Mouse (Mus musculus) forebrain, embryonic 14.5 days (tissue): Measurements from ENCODE around the gene Lrba. TPM values are rescaled to one million over a fixed set of nuclear protein-coding genes. Genes with fewer than 3 reads are reported as not detected.

ENCODE experiments used
- ATAC-seq: fragments of 200-750 bp; cut with Nextera tagmentation; 2 replicates; pipeline ENCODE4 v1.8.0; 2017; ENCODE audit warnings: mild to moderate bottlenecking, moderate library complexity
- DNase-seq: peaks from one replicate; pipeline ENCODE4 v3.0.0-alpha.2; 2015; ENCODE audit warnings: low spot score
- H3K27ac ChIP-seq: fragments of 300-500 bp; sonication (generic); 2 replicates; pipeline ENCODE4 v1.5.1; 2014; ENCODE audit warnings: low read depth, mild to moderate bottlenecking, control low read depth, low read length, moderate library complexity
- H3K27me3 ChIP-seq: fragments of 300-500 bp; sonication (generic); replicated peaks from 2 replicates; pipeline ENCODE4 v1.6.1; 2014; ENCODE audit warnings: low read length, control low read depth, mixed read lengths; ENCODE audit not compliant: control insufficient read depth, insufficient read depth
- H3K36me3 ChIP-seq: fragments of 300-500 bp; sonication (generic); 2 replicates; pipeline ENCODE4 v1.6.1; 2014; ENCODE audit warnings: low read length, control low read depth; ENCODE audit not compliant: control insufficient read depth, insufficient read depth
- H3K4me1 ChIP-seq: fragments of 300-500 bp; sonication (generic); 2 replicates; pipeline ENCODE4 v1.6.1; 2014; ENCODE audit warnings: antibody characterized with exemption, low read length, control low read depth; ENCODE audit not compliant: control insufficient read depth, insufficient read depth
- H3K4me2 ChIP-seq: fragments of 300-500 bp; sonication (generic); 2 replicates; pipeline ENCODE4 v1.6.1; 2014; ENCODE audit warnings: mild to moderate bottlenecking, control low read depth, low read length
- H3K4me3 ChIP-seq: fragments of 300-500 bp; sonication (generic); 2 replicates; pipeline ENCODE4 v1.5.1; 2014; ENCODE audit warnings: low read depth, low read length, control low read depth
- H3K9ac ChIP-seq: fragments of 300-500 bp; sonication (generic); 2 replicates; pipeline ENCODE4 v1.6.1; 2014; ENCODE audit warnings: mild to moderate bottlenecking, low read length, control low read depth, moderate library complexity
- H3K9me3 ChIP-seq: fragments of 300-500 bp; sonication (generic); replicated peaks from 2 replicates; pipeline ENCODE4 v1.6.1; 2016; ENCODE audit warnings: low read length, control low read depth, mixed read lengths; ENCODE audit not compliant: control insufficient read depth
- WGBS: fragments of 180-500 bp; shearing (Covaris S2); extraction: QIAGEN DNeasy Blood & Tissue Kit; methylation state at CpG from one replicate; pipeline ENCODE4 v1.1.7; 2014; 5-methylcytosine and 5-hydroxymethylcytosine counted together
- polyA plus RNA-seq: library from polyadenylated mRNA; unstranded; fragments of >200 nt; fragmentation: Nextera tagmentation; extraction: Ambion mirVana; gene quantifications from 2 replicates; pipeline ENCODE4 v1.2.1, GENCODE M21; 2014

Lrba gene
- polyA plus RNA-seq, 1 experiment from 2014 or later, result 2.9 TPM

GRCm38 (mm10) chr3:86802825-86803224, 578.3 kb downstream of the Lrba start:
- H3K4me1 ChIP-seq, result no peaks in the 10 kb centered on the region
- ATAC-seq (no peak), DNase-seq (no peak)
- no peaks in the 10 kb centered on the region for H3K27me3 ChIP-seq
- WGBS, result 76% methylated on average over 8 of the region's 8 CpGs
- no peak overlapping the region for H3K9ac ChIP-seq
- H3K4me3 ChIP-seq, result no peak overlapping the region
- no peak overlapping the region for H3K4me2 ChIP-seq
- no peaks in the 10 kb centered on the region for H3K9me3 ChIP-seq
- H3K27ac ChIP-seq, result no peak overlapping the region
- H3K36me3 ChIP-seq, result peaks cover 57% of the 10 kb centered on the region

- Histone ChIP-seq H3K9me3 (no peaks in the 10 kb centered on the region), H3K9ac (no peak overlapping the region), H3K4me1 (no peaks in the 10 kb centered on the region), H3K4me2 (no peak overlapping the region), H3K27ac (no peak overlapping the region), H3K36me3 (peaks cover 44% of the 10 kb centered on the region), H3K27me3 (no peaks in the 10 kb centered on the region), H3K4me3 (no peak overlapping the region)
- no peak for DNase-seq
- ATAC-seq, result no peak
- WGBS, result 88% methylated on average over 9 of the region's 9 CpGs
Observed at GRCm38 (mm10) chr3:86804265-86804664, 579.8 kb downstream of the Lrba start.

GRCm38 (mm10) chr3:86806834-86807233, 582.4 kb downstream of the Lrba start:
- 94% methylated on average over 9 of the region's 9 CpGs for WGBS
- H3K27ac ChIP-seq, result no peak overlapping the region
- peaks cover 37% of the 10 kb centered on the region for H3K36me3 ChIP-seq
- H3K9me3 ChIP-seq, result no peaks in the 10 kb centered on the region
- H3K9ac ChIP-seq, result no peak overlapping the region
- H3K4me2 ChIP-seq, result no peak overlapping the region
- H3K4me1 ChIP-seq, result no peaks in the 10 kb centered on the region
- H3K27me3 ChIP-seq, result no peaks in the 10 kb centered on the region
- no peak for DNase-seq
- H3K4me3 ChIP-seq, result no peak overlapping the region
- no peak for ATAC-seq

GRCm38 (mm10) chr3:86807750-86808467, 583.4 kb downstream of the Lrba start:
- no peak overlapping the region for H3K27ac ChIP-seq
- no peak overlapping the region for H3K4me3 ChIP-seq
- H3K9me3 ChIP-seq, result no peaks in the 10 kb centered on the region
- 65% methylated on average over 14 of the region's 14 CpGs for WGBS
- no peak overlapping the region for H3K9ac ChIP-seq
- H3K27me3 ChIP-seq, result no peaks in the 10 kb centered on the region
- H3K4me2 ChIP-seq, result no peak overlapping the region
- peak; percentile 62 for DNase-seq
- peaks cover 32% of the 10 kb centered on the region for H3K36me3 ChIP-seq
- ATAC-seq, result peak; percentile 25; the same call in 1 of the 2 replicates
- H3K4me1 ChIP-seq, result no peaks in the 10 kb centered on the region

- H3K4me3 ChIP-seq, result no peak overlapping the region
- no peaks in the 10 kb centered on the region for H3K9me3 ChIP-seq
- no peak overlapping the region for H3K4me2 ChIP-seq
- H3K27me3 ChIP-seq, result no peaks in the 10 kb centered on the region
- peaks cover 31% of the 10 kb centered on the region for H3K36me3 ChIP-seq
- WGBS, result 82% methylated on average over 9 of the region's 9 CpGs
- DNase-seq, result peak; percentile 30
- H3K4me1 ChIP-seq, result no peaks in the 10 kb centered on the region
- no peak overlapping the region for H3K9ac ChIP-seq
- H3K27ac ChIP-seq, result no peak overlapping the region
- 0 out of 2 replicates have a peak, but pooled peaks have one; percentile 25 for ATAC-seq
Observed at GRCm38 (mm10) chr3:86809199-86809598, 584.7 kb downstream of the Lrba start.

DNA sequence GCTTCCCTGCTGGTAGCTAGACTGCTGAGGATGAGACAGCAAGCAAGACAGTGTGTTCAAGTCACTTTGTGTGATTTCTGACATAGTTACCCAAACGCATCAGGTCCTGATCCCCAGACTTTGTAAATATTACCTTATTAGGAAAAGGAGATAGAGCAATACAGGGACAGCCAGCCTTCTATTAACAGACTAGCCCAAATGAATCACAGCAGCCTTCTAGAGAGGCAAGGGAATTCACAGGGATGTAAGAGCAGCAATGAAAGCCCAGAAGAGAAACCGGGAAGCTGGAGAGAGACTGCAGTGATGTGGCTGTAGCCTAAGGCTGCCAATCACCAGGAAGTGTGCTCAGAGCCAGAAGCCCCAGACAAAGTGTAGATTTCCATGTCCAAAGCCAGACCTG, 585.2 kb downstream of the Lrba start:
- Histone ChIP-seq H3K36me3 (peaks cover 31% of the 10 kb centered on the region), H3K4me1 (no peaks in the 10 kb centered on the region), H3K4me2 (no peak overlapping the region), H3K27ac (no peak overlapping the region), H3K27me3 (no peaks in the 10 kb centered on the region), H3K9me3 (no peaks in the 10 kb centered on the region), H3K9ac (no peak overlapping the region), H3K4me3 (no peak overlapping the region)
- WGBS, result 78% methylated on average over 2 of the region's 2 CpGs
- ATAC-seq, result 0 out of 2 replicates have a peak, but pooled peaks have one; percentile 2
- DNase-seq, result no peak

DNA sequence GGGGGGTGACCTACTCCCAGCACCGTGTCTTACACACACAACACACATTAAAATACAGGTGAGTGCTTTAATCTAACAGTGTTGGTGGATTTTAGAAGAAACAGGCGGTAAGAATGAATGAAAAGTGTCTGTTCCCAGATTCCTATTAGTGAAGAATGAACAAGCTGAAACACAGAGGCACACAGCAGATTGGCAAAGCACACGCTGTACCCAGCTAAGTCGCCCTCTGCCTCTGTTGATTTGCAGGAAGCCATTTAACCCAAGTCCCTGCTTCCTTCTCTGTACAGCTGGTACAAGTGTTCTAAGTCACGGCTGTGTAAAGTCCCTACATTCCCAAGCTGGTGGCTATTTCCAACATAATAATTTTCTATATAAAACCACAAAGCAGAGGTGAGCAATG, 586.4 kb downstream of the Lrba start:
- Histone ChIP-seq H3K36me3 (peaks cover 25% of the 10 kb centered on the region), H3K27ac (no peak overlapping the region), H3K9ac (no peak overlapping the region), H3K27me3 (no peaks in the 10 kb centered on the region), H3K9me3 (no peaks in the 10 kb centered on the region), H3K4me2 (no peak overlapping the region), H3K4me1 (no peaks in the 10 kb centered on the region), H3K4me3 (no peak overlapping the region)
- DNase-seq (no peak), ATAC-seq (no peak)
- 88% methylated on average over 5 of the region's 5 CpGs for WGBS

DNA sequence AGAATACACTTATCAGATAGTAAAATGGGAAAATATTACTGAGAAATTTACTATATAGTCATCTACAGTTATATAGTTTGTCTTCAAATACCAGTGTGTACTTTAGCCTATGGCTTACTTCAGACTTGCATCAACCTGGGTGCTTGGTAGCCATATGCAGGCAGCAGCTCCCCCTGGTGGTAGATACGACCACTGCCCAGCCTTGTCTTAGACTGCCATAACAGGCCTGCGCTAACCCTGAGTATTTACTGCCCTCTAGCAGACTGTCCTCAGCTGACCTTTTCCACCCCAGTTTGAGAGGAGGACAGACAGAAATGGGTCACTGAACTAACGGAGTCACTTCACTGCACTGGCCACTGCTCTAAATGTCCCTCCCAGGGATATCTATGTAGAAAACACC, 588.2 kb downstream of the Lrba start:
- Histone ChIP-seq H3K9me3 (no peaks in the 10 kb centered on the region), H3K4me2 (no peak overlapping the region), H3K4me3 (no peak overlapping the region), H3K27me3 (no peaks in the 10 kb centered on the region), H3K4me1 (0 out of 2 replicates have a peak, but pooled peaks cover 2% of the 10 kb centered on the region), H3K9ac (no peak overlapping the region), H3K36me3 (peaks cover 23% of the 10 kb centered on the region), H3K27ac (no peak overlapping the region)
- DNase-seq, result peak; percentile 84
- ATAC-seq, result peak; percentile 83
- 17% methylated on average over 3 of the region's 3 CpGs for WGBS

DNA sequence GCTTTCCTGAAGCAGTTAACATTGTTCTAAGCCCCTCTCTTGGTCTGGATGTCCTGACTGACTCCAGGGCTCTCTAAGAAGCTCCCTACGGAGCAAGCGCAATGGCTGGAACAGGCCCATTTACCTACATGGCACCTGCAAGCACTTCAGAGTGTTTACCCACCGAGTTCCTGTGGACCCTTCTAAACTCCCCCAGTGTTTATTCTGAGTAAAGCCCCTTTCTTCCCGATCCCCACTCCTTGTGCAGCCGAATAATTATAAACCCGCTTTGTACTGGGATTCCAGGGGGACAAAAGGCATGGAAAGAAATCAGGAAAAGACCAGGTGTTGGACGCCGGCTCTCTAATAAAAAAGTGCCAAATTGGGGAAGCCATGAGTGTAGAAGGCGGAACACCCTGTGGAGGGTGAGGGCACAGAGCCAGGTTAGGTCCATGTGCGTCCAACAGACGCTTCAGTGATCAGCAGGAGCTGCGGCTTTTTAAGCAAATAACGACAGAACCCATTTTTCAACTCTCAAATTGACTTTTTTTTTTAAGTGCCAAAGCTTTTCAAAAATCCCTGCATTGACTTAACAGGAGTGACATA, 593.6 kb downstream of the Lrba start:
- peak; percentile 74 for DNase-seq
- 21% methylated on average over 13 of the region's 13 CpGs for WGBS
- peaks cover 10% of the 10 kb centered on the region; the same call in 1 of the 2 replicates for H3K4me1 ChIP-seq
- no peak overlapping the region for H3K4me2 ChIP-seq
- no peak overlapping the region for H3K9ac ChIP-seq
- H3K27me3 ChIP-seq, result no peaks in the 10 kb centered on the region
- H3K4me3 ChIP-seq, result no peak overlapping the region
- ATAC-seq, result peak; percentile 44; the same call in 1 of the 2 replicates
- H3K27ac ChIP-seq, result 0 out of 2 replicates have a peak overlapping the region, but pooled peaks have one; percentile 49
- no peaks in the 10 kb centered on the region for H3K9me3 ChIP-seq
- H3K36me3 ChIP-seq, result peaks cover 16% of the 10 kb centered on the region
